Comparison of ENCODE assay signal across 9 mouse cellular contexts in the genomic region with DNA sequence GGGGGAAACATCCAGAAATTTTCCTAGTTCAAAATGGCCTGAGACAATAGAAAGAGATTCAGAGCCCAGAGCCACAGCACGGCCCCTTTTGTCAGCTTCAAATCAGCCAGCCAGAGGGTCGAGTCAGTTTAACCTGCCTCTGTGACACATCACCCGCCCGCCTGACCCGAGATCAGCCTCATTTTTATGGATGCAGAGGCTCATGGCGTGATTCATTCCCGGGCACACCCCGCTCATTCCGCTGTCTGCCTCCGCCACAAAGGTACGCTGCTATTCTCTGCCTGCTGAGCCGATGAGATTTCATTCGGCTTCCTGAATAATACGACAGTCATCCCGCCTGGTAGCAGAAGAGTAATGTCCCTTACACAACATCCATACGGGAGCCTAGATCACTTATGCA.
A peak's percentile ranks its signal among the peaks of the same experiment; 100 is the strongest.
DNase-seq lines count a peak whose midpoint lies in the region; ATAC-seq and TF ChIP-seq lines count a peak whose summit lies in the region.
"Had no signal": no experiment of that assay in that cellular context is flagged by ENCODE, and none has a peak within 500 bp of the region (broad histone marks: within the 10 kb centered on the region; RNA-seq: fewer than 3 reads in every experiment).

No protein-coding gene starts in this region.

- H3K9me3 ChIP-seq in heart, postnatal 0 days (replicated peaks; ENCODE audit: control insufficient read depth, low read length) = no peaks in the 10 kb centered on the region
- no peaks in the 10 kb centered on the region for H3K9me3 ChIP-seq in forebrain, embryonic 16.5 days (ENCODE audit: control insufficient read depth, low read length)
- no peaks in the 10 kb centered on the region for H3K9me3 ChIP-seq in limb, embryonic 12.5 days

- no peak for TF ChIP-seq EP300 in heart, postnatal 0 days (IDR thresholded peaks at IDR 0.05; ENCODE audit: low read depth)

- no peak overlapping the region for H3K9ac ChIP-seq in heart, postnatal 0 days (replicated peaks; ENCODE audit: low read depth, low read length)
- peak overlapping the region; percentile 55 for H3K9ac ChIP-seq in forebrain, embryonic 16.5 days (replicated peaks; ENCODE audit: low read depth, low read length)
- peak overlapping the region; percentile 44 for H3K9ac ChIP-seq in limb, embryonic 12.5 days (replicated peaks)
- H3K9ac ChIP-seq: liver, embryonic 14.5 days had no signal

- no peak overlapping the region for H3K27ac ChIP-seq in heart, postnatal 0 days (ENCODE audit: low read depth)
- H3K27ac ChIP-seq in forebrain, embryonic 16.5 days (ENCODE audit: low read length) = peak overlapping the region; percentile 77
- no peak overlapping the region for H3K27ac ChIP-seq in limb, embryonic 12.5 days
- H3K27ac ChIP-seq: liver, embryonic 14.5 days had no signal

- peak overlapping the region; percentile 26 for H3K4me3 ChIP-seq in heart, postnatal 0 days (ENCODE audit: low read depth, low read length)
- peak overlapping the region; percentile 37 for H3K4me3 ChIP-seq in forebrain, embryonic 16.5 days (replicated peaks; ENCODE audit: low read length)
- peak overlapping the region; percentile 33 for H3K4me3 ChIP-seq in limb, embryonic 12.5 days (replicated peaks)

- no peak for DNase-seq in heart, postnatal 0 days (ENCODE audit: low spot score)
- DNase-seq in heart, adult 9 months (ENCODE audit: low spot score in 2 of 2) = no peak
- DNase-seq in adrenal gland, postnatal 14 days = peak; percentile 14
- peak; percentile 50 for DNase-seq in right cerebral cortex, postnatal 4 days
- no peak for DNase-seq in spleen, postnatal 10 days (ENCODE audit: low spot score in 2 of 2)
- DNase-seq in urinary bladder, postnatal 4 days (ENCODE audit: low spot score in 2 of 2) = no peak

- H3K27me3 ChIP-seq in heart, postnatal 0 days (ENCODE audit: control insufficient read depth, insufficient read depth, low read length) = no peaks in the 10 kb centered on the region
- H3K27me3 ChIP-seq in forebrain, embryonic 16.5 days (replicated peaks; ENCODE audit: control insufficient read depth, insufficient read depth, low read length) = no peaks in the 10 kb centered on the region
- peaks cover 8% of the 10 kb centered on the region for H3K27me3 ChIP-seq in limb, embryonic 12.5 days

- H3K36me3 ChIP-seq in heart, postnatal 0 days (replicated peaks; ENCODE audit: control insufficient read depth, insufficient read depth, low read length) = no peaks in the 10 kb centered on the region
- H3K36me3 ChIP-seq in forebrain, embryonic 16.5 days (ENCODE audit: control insufficient read depth, insufficient read depth) = no peaks in the 10 kb centered on the region
- no peaks in the 10 kb centered on the region for H3K36me3 ChIP-seq in limb, embryonic 12.5 days

- WGBS in heart, postnatal 0 days = 25% methylated on average over 16 of the region's 16 CpGs
- under 1% methylated on average over 16 of the region's 16 CpGs for WGBS in forebrain, embryonic 16.5 days
- 6% methylated on average over 16 of the region's 16 CpGs for WGBS in limb, embryonic 12.5 days

- H3K4me2 ChIP-seq in heart, postnatal 0 days (ENCODE audit: low read depth, low read length) = peak overlapping the region; percentile 52
- H3K4me2 ChIP-seq in forebrain, embryonic 16.5 days (ENCODE audit: low read length) = peak overlapping the region; percentile 65
- H3K4me2 ChIP-seq in limb, embryonic 12.5 days = peak overlapping the region; percentile 67

- no peaks in the 10 kb centered on the region for H3K4me1 ChIP-seq in heart, postnatal 0 days (ENCODE audit: control insufficient read depth, insufficient read depth)
- H3K4me1 ChIP-seq in forebrain, embryonic 16.5 days (replicated peaks; ENCODE audit: control insufficient read depth, insufficient read depth, low read length) = peaks cover 22% of the 10 kb centered on the region
- peaks cover 20% of the 10 kb centered on the region for H3K4me1 ChIP-seq in limb, embryonic 12.5 days (replicated peaks)

- TF ChIP-seq CTCF in heart, postnatal 0 days (IDR thresholded peaks at IDR 0.05; ENCODE audit: low read depth) = no peak

- no peak for ATAC-seq in heart, postnatal 0 days (ENCODE audit: insufficient read depth, low read depth)
- 0 out of 2 replicates have a peak, but pooled peaks have one; percentile 40 for ATAC-seq in forebrain, embryonic 16.5 days
- no peak for ATAC-seq in limb, embryonic 12.5 days (ENCODE audit: insufficient number of reproducible peaks, insufficient read depth, low FRiP score, low TSS enrichment, low read depth)

Comparison
In these comparisons a context has a peak if more than half of its experiments do, and no peak if none do; other contexts are left out.
1. DNase-seq: peak in adrenal gland, postnatal 14 days (single experiment) and right cerebral cortex, postnatal 4 days (single experiment); none in heart, postnatal 0 days (single experiment), heart, adult 9 months (0 of 2), spleen, postnatal 10 days (0 of 2) and urinary bladder, postnatal 4 days (0 of 2).
2. Peak in every context shown above with its lines, with median percentiles within 50 percentile points of each other: H3K4me2 ChIP-seq and H3K4me3 ChIP-seq.